Mouse (Mus musculus): Measurements from ENCODE around the gene Nfia.

- TF ChIP-seq CTCF (IDR thresholded peaks at IDR 0.05; ENCODE audit: borderline replicate concordance, insufficient read depth, low read depth, low read length) (no peak), POLR2A (IDR thresholded peaks at IDR 0.05; ENCODE audit: borderline replicate concordance, insufficient read depth, low read length) (no peak)
Observed at GRCm38 (mm10) chr4:97968786-97969348, 196.3 kb downstream of the Nfia start.
